Mouse (Mus musculus): ENCODE results near the gene Sppl3.
A peak's percentile ranks its signal among the peaks of the same experiment; 100 is the strongest.

The Sppl3 gene

DNA sequence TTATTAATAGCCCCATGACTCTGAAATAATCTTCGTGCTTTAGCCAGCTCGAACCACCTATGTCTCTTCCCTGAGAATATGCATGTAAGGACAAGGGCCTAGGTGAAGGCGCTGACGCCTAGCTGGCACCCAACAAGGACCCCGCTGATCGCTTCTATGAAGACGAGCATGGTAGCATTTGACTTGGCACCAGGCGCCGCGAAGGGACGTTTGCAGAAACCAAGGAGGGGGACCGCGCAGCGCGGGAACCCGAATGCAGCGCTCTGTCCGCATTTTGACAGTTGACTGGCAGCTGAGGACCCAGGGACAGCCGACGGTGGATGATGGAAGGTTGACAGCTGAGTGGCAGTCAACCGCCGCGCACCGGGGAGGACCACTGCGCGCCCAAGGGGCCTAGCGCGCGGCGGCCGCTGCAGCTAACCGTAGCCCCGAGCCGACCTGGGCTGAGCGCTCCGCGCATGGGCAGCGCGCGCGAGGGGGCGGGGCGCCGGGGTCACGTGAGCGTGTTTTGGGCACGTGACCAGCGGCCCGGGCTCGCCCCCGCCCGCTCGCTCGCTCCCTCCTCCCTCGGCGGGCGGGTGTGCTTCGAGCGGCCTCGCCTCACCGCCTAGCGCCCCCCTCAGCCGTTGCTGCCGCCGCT is at the start of gene Sppl3:
TSS of gene Sppl3 (plus strand) at position 561 of the 640 bp plus-strand sequence.
- peak; percentile 96 for DNase-seq

DNA sequence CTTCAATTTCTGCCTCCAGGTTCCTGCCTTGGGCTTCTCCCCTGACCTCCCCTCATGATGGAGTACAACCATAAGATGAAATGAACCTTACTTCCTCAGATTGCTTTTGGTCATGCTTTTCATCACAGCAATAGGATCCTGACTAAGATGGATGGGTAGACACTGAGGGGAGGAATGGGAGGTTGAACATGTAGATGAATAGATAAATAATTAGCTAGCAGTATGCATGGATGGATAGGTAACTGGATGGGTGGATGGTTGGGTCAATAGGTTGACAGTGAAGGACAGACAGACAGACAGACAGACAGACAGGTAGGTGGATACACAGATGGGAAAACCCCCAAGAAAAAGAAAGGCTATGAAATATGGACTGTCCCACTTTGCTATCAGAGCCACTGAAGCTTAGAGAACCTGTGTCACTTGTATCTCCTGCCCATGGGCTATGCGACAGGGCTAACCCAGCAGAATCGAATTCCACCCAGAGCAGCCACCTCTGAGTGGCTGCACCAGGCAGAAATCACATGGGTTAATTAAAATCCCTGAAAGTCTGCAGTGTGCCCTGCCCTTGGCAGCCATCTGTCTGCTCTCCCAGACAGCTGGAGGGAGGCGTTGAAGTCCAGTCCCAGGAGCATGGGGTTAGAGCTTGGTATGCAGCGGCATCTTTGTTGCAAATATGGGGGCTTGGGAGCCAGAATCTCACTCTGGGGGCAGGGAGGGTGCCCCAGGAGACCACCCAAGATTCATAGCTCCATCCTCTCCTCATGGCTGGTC is 49.2 kb upstream of the Sppl3 start:
- DNase-seq, result peak; percentile 61

DNA sequence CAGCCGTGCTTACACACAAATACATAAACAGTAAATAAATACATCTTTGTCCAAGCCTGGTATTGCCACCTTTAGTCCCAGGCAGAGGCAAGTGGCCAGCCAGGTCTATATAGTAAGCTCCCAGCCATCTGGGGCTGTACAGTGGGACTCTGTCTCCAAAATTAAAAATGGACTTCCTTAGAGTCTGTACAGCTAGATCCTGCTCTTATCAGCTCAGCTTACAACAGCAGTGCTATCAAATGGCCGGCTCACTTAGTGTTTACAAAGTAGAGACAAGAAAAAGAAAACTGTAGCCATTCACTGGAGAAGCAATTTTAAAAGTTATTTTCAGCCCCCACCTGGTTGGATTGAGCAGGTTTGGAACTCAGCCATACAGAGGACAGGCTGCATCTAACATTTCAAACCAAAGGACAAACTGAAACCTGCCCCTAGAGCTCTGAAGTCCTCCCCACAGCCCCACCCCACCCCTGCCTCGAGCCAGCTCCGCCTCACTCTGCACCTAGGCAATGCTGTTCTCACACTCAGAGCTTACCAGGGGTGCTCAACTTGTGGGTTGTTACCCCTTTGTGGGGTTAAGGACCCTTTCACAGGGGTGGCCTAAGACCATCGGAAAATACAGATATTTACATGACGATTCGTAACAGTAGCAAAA is 46.5 kb upstream of the Sppl3 start:
- DNase-seq, result no peak

DNA sequence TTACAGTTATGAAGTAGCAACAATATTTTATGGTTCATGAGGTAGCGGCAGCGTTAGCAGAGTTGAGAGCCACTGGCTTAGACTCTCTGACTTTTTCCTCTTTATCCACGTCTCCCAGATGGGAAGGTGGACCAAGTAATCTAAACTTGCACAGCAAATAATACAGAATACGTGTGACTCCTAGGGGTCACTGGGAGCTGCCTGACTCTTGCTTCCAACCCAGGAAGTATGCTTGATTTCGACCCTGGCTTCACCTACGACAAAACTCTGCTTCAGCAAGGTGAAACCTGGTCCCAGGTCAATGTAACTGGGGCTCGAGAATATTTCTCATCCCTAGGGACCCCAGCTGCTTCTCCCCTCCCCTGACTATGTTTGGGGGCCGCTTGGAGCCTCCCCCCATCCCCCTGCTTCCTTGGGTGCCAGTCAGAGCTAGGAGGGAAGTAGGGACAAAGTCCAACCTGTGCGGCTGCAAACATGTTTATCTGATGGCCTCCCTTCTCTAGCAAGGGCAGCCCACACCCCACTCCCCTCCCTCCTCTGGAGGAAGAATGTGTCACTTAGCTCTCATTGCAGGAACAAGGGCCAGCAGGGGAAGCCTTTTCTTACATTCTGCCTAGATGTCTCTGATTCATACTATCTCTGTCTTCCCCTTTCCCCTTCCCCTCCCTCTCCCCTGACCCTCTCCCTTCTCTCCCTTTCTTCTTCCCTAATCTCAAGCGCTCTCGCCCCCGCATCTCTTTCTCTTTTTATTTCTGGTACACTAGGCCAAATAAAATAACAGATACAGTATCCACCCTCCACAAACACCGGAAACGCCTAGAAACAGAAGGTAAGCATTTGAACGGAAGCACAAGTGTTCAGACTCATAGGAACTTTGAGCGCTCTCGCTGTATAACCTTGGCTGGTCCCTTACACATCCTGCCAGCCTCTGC is 45.7 kb upstream of the Sppl3 start:
- DNase-seq, result no peak

GRCm38 (mm10) chr5:114967523-114968268 is 43.2 kb upstream of the Sppl3 start:
- DNase-seq, result no peak

- no peak for DNase-seq
Observed at GRCm38 (mm10) chr5:114968651-114969050, 42.3 kb upstream of the Sppl3 start.

- DNase-seq, result no peak
Observed at GRCm38 (mm10) chr5:114969064-114969463, 41.9 kb upstream of the Sppl3 start.

GRCm38 (mm10) chr5:114969609-114970215 is 41.2 kb upstream of the Sppl3 start:
- no peak for DNase-seq

DNA sequence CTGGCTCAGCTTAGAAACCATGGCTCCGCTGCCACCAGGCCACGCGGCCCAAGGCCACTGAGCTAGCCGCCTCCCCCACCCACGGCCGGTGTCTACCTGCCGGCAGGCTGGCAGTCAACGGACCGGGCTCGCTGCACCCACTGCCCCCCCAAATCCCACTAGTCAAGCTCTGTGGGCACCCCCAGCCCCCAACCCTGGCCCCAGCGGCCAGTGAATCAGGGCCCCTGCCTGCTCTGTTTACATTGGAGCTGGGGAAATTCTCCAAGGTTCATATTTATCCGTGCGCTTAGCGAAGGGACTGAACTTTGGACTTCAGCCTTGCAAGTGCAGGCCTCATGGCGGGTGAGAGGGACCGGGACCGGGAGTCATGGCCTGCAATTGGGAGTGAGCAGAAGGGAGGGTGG is 40.1 kb upstream of the Sppl3 start, which contains the start of gene Hnf1a:
TSS of gene Hnf1a (minus strand) at position 271 of the 404 bp plus-strand sequence.
- no peak for DNase-seq

DNA sequence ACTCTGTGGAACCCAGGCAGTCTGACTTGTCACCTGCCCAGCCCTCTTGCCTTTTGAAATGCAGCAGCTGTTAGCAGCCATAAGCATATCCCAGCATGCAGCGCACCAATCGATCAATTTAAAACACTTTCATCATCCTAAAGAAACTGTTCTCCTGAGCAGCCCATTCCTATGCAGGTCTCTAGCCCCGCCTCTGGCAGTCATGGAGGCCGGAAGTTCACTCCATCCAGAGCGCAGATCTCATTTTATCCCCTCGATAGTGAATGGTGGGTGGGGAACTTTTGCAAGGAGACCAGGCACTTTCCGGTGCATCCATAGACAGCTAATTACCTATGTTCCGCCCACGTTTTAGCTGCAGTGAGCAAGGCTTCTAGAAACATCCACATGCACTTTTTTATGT is 38.7 kb upstream of the Sppl3 start:
- no peak for DNase-seq

DNA sequence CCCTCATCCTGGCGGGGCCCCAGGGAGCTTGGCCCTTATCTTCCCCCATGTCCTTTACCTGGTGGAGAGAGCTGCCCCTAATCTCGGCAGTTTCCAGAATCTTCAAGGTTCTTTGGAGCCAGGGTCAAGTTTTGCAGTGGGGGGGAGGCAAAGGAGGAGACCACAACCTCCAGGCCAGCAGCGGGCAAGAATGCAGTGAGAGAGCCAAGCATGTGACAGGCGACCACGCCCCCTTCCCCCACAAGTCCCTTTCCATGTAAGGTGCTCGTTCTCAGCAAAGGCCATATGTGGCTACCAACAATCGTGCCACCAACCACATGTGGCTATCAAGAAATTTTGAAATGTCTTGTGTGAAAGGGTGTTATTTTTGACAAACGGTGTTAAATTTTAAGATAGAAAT is 37.8 kb upstream of the Sppl3 start:
- DNase-seq, result no peak

GRCm38 (mm10) chr5:114976935-114977334 is 34.0 kb upstream of the Sppl3 start:
- DNase-seq, result no peak

DNA sequence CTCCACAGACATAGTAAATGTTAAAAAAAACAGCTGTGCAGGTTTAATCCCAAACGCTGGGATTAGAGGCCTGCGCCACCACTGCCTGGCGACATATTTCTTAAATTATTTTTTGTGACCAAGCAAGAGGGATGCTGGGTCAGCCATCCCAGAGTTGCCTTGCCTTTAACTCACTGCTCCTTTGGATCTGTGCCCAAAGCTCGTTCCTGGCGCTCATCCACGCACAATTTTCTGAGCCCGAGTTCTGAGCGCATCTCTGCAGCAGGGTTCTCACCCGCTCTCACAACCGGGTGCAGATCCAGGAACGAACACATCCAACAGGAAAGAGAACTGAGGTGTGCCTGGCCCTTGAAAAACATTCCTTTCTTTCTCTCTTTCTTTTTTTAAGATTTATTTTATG is 32.5 kb upstream of the Sppl3 start:
- DNase-seq, result no peak

DNA sequence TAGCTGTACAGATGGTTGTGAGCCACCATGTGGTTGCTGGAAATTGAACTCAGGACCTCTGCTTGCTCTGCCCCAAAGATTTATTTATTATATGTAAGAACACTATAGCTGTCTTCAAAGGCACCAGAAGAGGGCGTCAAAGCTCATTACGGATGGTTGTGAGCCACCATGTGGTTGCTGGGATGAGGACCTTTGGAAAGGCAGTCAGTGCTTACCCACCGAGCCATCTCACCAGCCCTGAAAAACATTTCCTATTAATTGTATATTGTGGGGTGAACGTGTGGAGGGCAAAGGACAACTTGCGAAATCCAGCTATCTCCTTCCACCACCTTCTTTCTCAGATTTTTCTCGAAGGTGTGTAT is 32.1 kb upstream of the Sppl3 start:
- DNase-seq, result peak; percentile 68

DNA sequence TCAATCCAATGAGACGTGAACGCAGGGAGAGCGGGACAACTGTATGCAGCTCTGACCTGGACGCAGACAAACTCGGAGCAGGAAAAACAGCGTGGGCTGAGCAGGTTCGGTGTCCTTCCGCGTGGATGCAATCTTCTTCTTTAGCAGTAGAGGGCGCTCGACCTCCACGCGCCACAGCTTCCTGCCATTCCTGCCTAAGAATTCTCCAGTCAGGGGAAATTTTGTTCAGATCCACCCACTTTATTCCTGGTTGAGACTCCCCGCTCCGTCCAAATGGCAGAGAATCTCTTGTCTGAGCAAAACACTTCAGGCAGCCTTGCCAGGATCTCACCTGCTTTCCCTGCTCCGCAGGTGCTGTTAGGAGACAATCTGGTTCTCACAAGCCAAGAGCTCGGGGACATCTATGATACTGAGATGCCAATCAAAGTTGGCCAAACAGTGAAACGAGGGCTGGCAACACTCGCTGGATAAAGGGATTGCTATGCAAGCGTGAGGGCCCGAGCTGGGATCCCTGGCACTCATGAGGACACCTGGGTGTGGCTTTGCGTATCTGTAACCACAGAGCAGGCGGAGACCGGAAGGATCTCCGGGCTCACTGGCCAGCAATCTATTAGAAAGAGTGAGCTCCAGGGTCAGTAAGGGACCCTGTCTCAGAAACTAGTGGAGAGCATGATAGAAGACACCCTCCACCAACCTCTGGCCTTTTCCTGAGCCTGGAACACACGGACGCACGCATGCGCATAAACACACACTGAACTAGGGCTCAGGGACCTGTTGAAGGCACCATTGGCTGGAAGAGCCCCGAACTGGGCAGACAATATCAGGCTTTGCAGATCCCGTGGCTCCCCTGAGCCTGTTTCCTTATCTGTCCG is 31.5 kb upstream of the Sppl3 start:
- DNase-seq, result peak; percentile 84

- DNase-seq, result peak; percentile 34
Observed at GRCm38 (mm10) chr5:114980122-114980748, 30.7 kb upstream of the Sppl3 start.

DNA sequence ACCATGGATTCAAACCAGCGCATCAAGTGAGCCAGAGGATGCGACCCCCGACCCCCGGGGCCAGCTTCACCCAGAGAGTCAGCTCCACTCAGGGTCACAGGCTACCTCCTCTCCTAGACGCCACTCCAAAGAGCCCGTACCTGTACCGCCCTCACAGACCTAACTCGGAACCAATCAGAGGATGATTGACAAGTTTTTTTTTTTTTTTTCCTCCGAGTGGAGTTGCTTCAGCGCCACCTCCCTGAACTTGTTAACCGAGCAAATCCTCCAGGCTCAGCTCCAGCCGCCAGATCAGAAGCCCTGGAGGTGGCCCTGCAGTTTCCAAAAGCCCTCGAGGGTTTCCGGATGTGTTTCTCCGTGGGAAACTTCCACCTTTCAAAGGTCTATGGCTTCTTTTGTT is 28.9 kb upstream of the Sppl3 start:
- DNase-seq, result no peak

DNA sequence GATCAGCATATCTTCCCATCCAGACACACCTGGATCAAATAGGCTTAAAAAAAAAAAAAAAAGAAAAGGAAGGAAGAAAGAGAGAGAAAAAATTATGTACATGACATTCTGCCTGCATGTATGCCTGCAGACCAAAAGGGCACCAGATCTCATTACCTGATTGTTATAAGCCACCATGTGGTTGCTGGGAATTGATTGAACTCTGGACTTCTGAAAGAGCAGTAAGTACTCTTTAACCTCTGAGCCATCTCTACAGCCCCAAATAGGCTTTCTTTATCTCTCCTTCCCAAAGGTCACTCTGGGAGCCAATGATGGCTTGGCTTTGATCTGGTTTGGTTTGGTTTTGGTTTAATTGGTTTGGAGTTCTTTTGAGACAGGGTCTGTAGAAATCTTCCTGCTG is 25.9 kb upstream of the Sppl3 start:
- DNase-seq, result no peak

DNA sequence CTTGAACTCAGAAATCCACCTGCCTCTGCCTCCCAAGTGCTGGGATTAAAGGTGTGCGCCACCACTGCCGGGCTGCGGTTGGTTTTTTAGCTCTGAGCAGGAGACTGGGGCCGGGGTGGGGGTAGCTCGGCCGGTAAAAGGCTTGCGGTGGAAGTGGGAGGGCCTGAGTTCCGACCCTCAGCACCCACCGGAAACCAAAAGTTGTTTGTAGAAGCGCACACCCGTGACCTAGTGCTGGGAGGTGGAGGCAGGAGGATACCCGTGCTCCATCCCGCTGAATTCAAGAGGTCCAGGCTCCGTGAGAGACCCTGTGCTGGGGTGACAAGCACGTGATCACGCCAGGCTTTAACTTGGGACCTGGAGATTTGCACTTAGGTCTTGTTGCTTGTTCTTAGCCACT is 14.5 kb upstream of the Sppl3 start:
- no peak for DNase-seq

DNA sequence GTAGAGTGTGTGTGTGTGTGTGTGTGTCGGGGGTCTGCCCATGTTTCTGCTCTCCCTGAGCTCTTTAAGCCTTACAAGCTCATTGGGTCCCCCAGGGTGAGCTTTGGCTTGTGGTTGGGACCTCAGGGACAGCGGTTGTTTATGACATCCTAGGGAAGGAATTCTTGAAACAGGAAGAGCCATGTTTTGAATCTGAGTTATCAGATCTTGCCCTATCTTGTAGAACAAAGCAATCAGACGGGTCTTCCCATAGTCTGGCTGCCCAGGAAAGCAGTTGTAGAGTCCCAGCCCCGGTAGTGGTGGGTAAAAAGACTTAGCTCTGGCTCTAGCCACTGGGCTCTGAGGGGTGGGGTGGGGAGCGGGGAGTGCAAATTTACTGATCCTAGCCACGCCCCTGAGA is 13.6 kb upstream of the Sppl3 start:
- DNase-seq, result no peak

Measured in retina, postnatal 1 day (tissue).